Mouse (Mus musculus) megakaryocyte, embryonic 14.5 days (primary cell): Measurements from ENCODE around the gene Tnrc6b.

Experiments used
- FLI1 ChIP-seq: IDR thresholded peaks from 2 replicates; pipeline ENCODE4 v1.6.1; 2012; ENCODE audit warnings: low read length, inconsistent platforms, mixed read lengths
- GATA1 ChIP-seq: IDR thresholded peaks from 3 replicates; pipeline ENCODE4 v1.6.1; 2012; ENCODE audit warnings: mixed read lengths, low read length, inconsistent platforms, borderline replicate concordance

DNA sequence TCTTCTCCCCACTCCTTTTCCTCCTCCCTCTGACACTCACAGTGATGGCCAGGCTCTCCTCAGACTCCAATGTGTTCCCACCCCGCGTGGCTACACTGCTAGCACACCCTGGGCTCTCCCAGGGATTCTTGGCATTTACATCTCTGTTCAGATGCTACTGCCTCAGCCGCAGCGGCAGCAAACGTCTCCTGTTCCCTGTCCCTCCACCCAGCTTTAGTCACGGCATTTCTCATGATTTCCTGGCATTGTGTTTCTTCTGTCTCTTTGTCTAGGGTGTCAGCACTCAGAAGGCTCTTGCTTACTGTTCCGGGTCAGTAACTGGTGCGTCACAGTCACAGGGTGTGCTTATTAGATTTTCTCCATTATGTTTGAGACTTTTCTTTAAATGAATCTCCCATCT, 138.9 kb downstream of the Tnrc6b start:
- TF ChIP-seq GATA1 (no peak), FLI1 (no peak)
